Mouse (Mus musculus) cortical plate, adult 2 months (tissue): ENCODE data around the gene Efnb1. TPM values are rescaled to one million over a fixed set of nuclear protein-coding genes. Genes with fewer than 3 reads are reported as not detected.
A peak's percentile ranks its signal among the peaks of the same experiment; 100 is the strongest.

Source experiments
- H3K27ac ChIP-seq: fragments of 200-500 bp; 2 replicates; pipeline ENCODE4 v1.5.1; 2012; ENCODE audit warnings: low read length, control low read depth, inconsistent platforms; ENCODE audit not compliant: insufficient read depth
- H3K4me1 ChIP-seq: fragments of 200-500 bp; 2 replicates; pipeline ENCODE4 v1.6.1; 2011; ENCODE audit warnings: low read length; ENCODE audit not compliant: control insufficient read depth, insufficient read depth
- H3K4me3 ChIP-seq: fragments of 200-500 bp; 2 replicates; pipeline ENCODE4 v1.5.1; 2011; ENCODE audit warnings: mild to moderate bottlenecking, low read length, control low read depth; ENCODE audit not compliant: insufficient read depth
- CTCF ChIP-seq: fragments of 200-500 bp; IDR thresholded peaks from 2 replicates; pipeline ENCODE4 v1.5.1; 2011; ENCODE audit warnings: mild to moderate bottlenecking, control low read depth, low read length; ENCODE audit not compliant: insufficient read depth; ENCODE audit errors: extremely low read depth
- POLR2A ChIP-seq: fragments of 200-500 bp; IDR thresholded peaks from 2 replicates; pipeline ENCODE4 v1.6.1; 2011; ENCODE audit warnings: mild to moderate bottlenecking, low read length, control low read depth; ENCODE audit not compliant: insufficient read depth; ENCODE audit errors: extremely low read depth
- polyA plus RNA-seq: library from polyadenylated mRNA; depleted of rRNA; stranded (reverse); fragments of >200 nt; gene quantifications from 2 replicates; pipeline ENCODE4 v1.2.3, GENCODE M21; 2012; rRNA removed

Efnb1 gene
- polyA plus RNA-seq, 1 experiment = 8.3 TPM

DNA sequence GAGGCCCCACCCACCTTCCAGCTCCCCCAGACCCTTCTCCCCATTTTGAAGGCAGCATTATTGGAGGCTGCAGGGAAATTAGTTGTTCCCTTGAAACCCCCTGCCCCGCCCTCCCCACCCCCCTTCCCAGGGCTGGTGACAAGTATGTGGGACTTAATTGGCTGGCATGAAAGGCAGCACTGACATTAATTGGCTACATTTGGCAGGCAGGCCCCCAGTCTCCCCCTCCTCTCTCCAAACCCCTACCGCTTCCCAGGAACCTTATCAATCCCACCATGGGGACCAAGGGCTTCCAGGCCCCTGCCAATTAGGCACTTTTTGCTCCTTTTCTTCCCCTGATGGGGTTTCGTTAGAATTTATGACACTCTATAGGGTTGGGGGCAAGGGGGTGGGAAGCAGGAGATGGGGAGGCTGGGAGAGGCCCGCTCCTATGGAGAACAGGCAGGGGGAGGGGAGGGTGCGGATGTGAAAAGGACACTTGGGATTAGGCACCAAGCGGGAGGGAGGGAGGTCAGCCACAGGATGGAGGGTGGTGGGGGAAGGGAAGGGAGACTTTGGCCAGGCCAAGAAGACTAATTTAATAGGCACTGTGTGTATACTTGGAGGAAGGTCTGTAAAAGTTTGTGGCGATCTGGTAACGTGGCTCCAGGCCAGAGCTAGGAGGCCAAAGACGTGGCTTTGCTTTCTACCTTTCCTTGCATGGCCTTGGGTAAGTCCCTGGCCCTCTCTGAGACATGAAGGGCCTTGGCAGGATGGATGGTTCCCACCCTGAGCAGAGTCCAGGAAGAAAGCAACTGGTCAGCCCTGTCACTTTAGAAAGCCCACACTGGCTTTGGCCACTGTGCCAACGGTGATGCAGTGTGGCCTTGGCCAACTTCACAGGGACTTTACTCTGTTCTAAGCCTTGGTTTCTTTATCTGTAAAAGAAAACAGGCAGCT lies 50.8 kb downstream of the Efnb1 start:
- H3K4me3 ChIP-seq = no peak overlapping the region
- H3K27ac ChIP-seq = no peak overlapping the region
- TF ChIP-seq POLR2A = no peak
- no peak for TF ChIP-seq CTCF
- no peaks in the 10 kb centered on the region for H3K4me1 ChIP-seq

DNA sequence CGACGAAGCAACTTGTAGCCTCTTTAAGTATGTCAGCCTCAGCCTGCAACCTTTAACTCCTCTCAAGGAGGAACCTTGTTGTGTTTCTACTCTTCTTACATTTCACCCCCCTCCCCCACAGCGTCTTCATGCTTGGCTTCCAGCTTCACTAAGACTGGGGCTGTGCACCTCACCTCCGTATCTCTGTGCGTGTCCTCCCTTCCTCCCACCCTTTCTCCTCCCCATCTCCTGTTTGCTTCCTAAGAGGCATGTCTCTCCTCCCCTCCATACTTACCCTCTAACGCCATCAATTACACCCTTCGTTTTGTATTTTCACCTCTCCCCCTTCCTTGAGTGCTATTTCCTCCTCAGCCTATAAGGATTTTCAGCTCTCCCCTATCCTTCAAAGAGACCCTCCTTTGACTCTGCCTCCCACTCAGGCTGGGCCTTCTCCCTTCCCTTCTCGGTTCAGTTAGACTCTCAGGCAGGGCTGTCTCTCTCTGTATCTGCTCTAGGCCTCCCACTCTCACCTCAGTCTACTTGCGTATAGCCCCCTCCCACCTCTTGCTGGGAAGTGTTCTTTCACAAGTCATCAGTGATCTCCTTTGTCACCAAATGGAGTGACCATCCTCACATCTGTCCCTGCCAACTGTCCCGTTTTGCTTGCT lies 55.6 kb downstream of the Efnb1 start:
- no peak for TF ChIP-seq CTCF
- no peak for TF ChIP-seq POLR2A
- H3K4me1 ChIP-seq = no peaks in the 10 kb centered on the region
- H3K27ac ChIP-seq = no peak overlapping the region
- H3K4me3 ChIP-seq = no peak overlapping the region

DNA sequence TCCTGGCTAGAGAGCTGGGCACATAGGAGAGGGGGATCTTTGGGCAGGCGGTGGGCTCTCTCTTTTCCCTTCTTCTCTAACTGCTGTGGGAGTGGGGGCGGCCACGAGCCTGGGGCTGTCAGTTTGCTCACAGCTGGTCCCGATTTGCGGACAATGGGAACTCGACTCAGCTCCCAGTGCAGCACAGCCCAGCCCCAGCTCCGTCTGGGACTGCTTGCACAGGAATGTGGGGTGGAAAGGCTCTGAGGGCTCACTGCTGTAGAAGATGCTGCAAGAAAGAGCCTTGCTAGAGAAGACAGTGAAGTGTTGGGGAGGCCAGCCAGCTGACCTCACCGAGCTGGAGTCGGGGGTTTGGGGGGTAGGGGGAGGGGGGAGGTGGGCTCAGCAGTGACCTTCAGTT lies 61.0 kb downstream of the Efnb1 start:
- TF ChIP-seq POLR2A (no peak), CTCF (no peak)

DNA sequence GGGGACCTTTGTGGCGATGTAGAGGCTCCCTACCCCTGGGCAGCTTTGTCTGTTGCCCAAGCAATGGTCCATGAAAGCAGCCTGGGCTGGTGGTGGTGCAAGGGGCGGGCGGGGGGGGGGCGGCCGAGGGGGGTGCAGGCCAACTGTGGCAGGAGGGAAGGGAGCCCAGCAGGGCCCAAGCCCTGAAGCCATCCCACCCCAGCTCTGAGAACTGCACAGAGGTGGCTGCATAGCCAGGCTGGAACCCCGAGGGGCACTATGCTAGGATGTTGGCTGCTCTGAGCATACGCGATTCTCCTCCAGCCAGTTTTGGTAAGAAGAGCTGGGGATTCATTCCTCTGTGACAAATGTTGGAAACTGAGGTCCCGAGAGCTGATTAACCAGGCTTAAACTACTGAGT lies 62.6 kb downstream of the Efnb1 start:
- Histone ChIP-seq H3K4me3 (peak overlapping the region; percentile 23; the same call in 1 of the 2 replicates), H3K4me1 (no peaks in the 10 kb centered on the region), H3K27ac (peak overlapping the region; percentile 14; the same call in 1 of the 2 replicates)
- no peak for TF ChIP-seq CTCF
- no peak for TF ChIP-seq POLR2A

More for the DNA sequence above, 61.0 kb downstream of the Efnb1 start:
- H3K4me3 ChIP-seq = no peak overlapping the region
- H3K4me1 ChIP-seq = no peaks in the 10 kb centered on the region
- no peak overlapping the region for H3K27ac ChIP-seq

Other genes with a start within 250 kb of the Efnb1 start
- gene Ophn1, start 245.1 kb upstream of the Efnb1 start, polyA plus RNA-seq = 28.3 and 31.4 TPM in 2 replicates
- 19.8 and 20.7 TPM in 2 replicates for gene Yipf6, start 199.8 kb upstream of the Efnb1 start, polyA plus RNA-seq
- 31.9 and 36.8 TPM in 2 replicates for gene Stard8, start 132.9 kb upstream of the Efnb1 start, polyA plus RNA-seq